Mouse (Mus musculus) hindbrain, embryonic 11.5 days (tissue): ENCODE data around the gene Polr2j. TPM values are rescaled to one million over a fixed set of nuclear protein-coding genes. Genes with fewer than 3 reads are reported as not detected.
"Not testable (repeated sequence)": the region's sequence is repeated elsewhere in the genome, so short reads cannot be mapped to it uniquely, and the experiment has no call there.

Source experiments
- ATAC-seq: fragments of 200-750 bp; cut with Nextera tagmentation; 2 replicates; pipeline ENCODE4 v1.8.0; 2017; ENCODE audit warnings: mild to moderate bottlenecking, moderate TSS enrichment, moderate library complexity; ENCODE audit not compliant: low FRiP score
- DNase-seq: peaks from one replicate; pipeline ENCODE4 v3.0.0-alpha.2; 2015; ENCODE audit warnings: low spot score
- H3K27ac ChIP-seq: fragments of 300-500 bp; sonication (generic); 2 replicates; pipeline ENCODE4 v1.5.1; 2014; ENCODE audit warnings: mild to moderate bottlenecking, low read depth, low read length
- H3K27me3 ChIP-seq: fragments of 300-500 bp; sonication (generic); 2 replicates; pipeline ENCODE4 v1.6.1; 2014; ENCODE audit warnings: mild to moderate bottlenecking, low read length, moderate library complexity, mixed read lengths; ENCODE audit not compliant: control insufficient read depth, insufficient read depth
- H3K36me3 ChIP-seq: fragments of 300-500 bp; sonication (generic); 2 replicates; pipeline ENCODE4 v1.6.1; 2014; ENCODE audit warnings: mild to moderate bottlenecking, low read length, moderate library complexity, mixed read lengths; ENCODE audit not compliant: control insufficient read depth, insufficient read depth
- H3K4me1 ChIP-seq: fragments of 300-500 bp; sonication (generic); replicated peaks from 2 replicates; pipeline ENCODE4 v1.6.1; 2014; ENCODE audit warnings: low read length, mixed read lengths; ENCODE audit not compliant: control insufficient read depth, insufficient read depth
- H3K4me2 ChIP-seq: fragments of 300-500 bp; sonication (generic); replicated peaks from 2 replicates; pipeline ENCODE4 v1.6.1; 2014; ENCODE audit warnings: mild to moderate bottlenecking, low read depth, low read length
- H3K4me3 ChIP-seq: fragments of 300-500 bp; sonication (generic); 2 replicates; pipeline ENCODE4 v1.5.1; 2014; ENCODE audit warnings: low read depth, low read length
- H3K9ac ChIP-seq: fragments of 300-500 bp; sonication (generic); 2 replicates; pipeline ENCODE4 v1.6.1; 2014; ENCODE audit warnings: low read depth, low read length
- H3K9me3 ChIP-seq: fragments of 300-500 bp; sonication (generic); 2 replicates; pipeline ENCODE4 v1.6.1; 2016; ENCODE audit warnings: low read length; ENCODE audit not compliant: control insufficient read depth
- whole genome bisulfite sequencing: fragments of 180-500 bp; shearing (Covaris S2); extraction: QIAGEN DNeasy Blood & Tissue Kit; methylation state at CpG from one replicate; pipeline ENCODE4 v1.1.7; 2014; 5-methylcytosine and 5-hydroxymethylcytosine counted together
- polyA plus RNA-seq: library from polyadenylated mRNA; unstranded; fragments of >200 nt; fragmentation: Nextera tagmentation; extraction: Ambion mirVana; gene quantifications from 2 replicates; pipeline ENCODE4 v1.2.1, GENCODE M21; 2014

Polr2j gene
- polyA plus RNA-seq, 1 experiment from 2014 or later, result 238 TPM

DNA sequence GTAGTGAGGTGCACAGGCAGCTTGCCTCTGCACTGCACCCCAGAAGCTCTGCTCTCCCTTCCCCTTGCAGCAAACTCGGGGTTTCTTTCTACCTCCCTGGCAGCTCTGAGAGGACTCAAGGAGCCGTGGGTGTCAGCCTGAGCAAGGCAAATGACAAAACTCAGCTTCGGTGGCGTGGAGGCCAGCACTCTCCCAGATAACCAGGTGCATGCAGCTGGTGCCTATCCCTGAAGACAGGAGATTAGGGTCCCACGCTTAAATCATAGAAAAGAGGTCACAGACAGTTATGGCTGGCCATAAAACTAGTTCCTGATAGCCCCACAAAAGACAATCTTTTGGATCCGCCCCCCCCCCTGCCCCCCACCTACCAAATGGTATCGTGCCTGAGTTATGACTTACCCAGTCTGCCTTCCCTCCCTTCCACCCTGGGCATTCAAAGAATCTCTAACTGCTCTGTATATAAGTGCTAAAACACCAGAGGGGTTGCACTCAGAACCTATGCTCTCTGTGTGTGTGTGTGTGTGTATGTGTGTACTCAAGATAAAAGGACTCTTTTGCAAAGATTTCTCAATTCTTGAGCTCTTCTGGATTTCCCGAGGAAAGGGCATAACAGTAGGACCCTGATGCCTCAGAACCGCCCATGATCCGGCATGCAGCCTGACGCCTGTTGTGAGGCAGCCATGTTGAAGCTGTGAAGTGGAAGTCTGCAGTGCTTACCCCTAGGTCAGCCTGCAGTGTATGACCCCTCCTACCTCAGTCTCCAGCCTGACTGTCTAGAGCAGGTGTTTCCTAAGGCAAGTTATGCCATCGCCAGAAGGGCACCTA, 28.4 kb downstream of the Polr2j start:
- ATAC-seq (no peak), DNase-seq (no peak)
- Histone ChIP-seq H3K9me3 (no peaks in the 10 kb centered on the region), H3K4me2 (no peak overlapping the region), H3K27ac (no peak overlapping the region), H3K4me3 (no peak overlapping the region), H3K9ac (no peak overlapping the region), H3K36me3 (peaks cover 4% of the 10 kb centered on the region; the same call in 1 of the 2 replicates), H3K4me1 (no peaks in the 10 kb centered on the region), H3K27me3 (no peaks in the 10 kb centered on the region)
- WGBS, result 82% methylated on average over 12 of the region's 12 CpGs

DNA sequence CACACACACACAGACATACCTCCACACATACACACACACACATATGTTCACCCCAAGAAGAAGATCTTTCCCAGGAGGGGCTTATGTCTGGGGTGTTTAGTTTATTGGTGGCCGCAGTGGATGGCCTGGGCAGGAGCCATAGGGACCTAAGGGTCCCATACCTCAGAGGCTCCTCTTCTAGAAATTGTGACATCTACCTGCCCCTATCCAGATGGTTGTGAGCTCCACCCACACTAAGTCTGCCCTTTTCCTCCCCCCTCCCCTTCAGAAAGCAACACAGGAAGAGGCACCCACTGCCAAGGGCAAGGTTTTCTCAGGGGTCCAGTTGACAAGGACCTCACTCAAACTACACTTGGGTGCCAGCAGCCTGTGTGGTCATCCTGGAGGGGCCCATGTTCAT, 30.5 kb downstream of the Polr2j start:
- Histone ChIP-seq H3K27ac (no peak overlapping the region), H3K4me1 (no peaks in the 10 kb centered on the region), H3K9ac (no peak overlapping the region), H3K4me2 (no peak overlapping the region), H3K9me3 (no peaks in the 10 kb centered on the region), H3K4me3 (no peak overlapping the region), H3K36me3 (no peaks in the 10 kb centered on the region), H3K27me3 (no peaks in the 10 kb centered on the region)
- ATAC-seq, result no peak
- no peak for DNase-seq
- 94% methylated on average over 1 of the region's 1 CpGs for whole genome bisulfite sequencing

DNA sequence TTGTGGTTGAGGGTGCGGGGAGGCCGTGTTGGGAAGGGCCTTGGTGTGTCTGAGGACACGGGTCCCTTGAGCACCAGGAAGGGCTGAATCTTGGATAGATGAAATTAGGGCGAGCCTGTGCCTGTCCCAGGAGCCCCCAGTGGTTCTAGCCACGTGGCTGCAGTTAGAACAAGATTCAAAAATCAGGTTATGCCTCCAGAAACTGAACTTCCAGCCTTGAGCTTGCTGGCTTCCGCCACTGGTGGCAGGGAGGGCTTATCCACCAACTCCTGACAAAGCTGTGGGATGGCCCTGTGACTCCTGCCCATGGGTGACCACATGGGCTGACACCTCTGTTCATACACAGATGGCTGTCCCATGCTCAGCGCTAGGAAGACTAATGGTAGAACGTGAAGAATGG, 31.3 kb downstream of the Polr2j start:
- no peaks in the 10 kb centered on the region for H3K4me1 ChIP-seq
- H3K9ac ChIP-seq, result no peak overlapping the region
- H3K4me2 ChIP-seq, result no peak overlapping the region
- no peaks in the 10 kb centered on the region for H3K9me3 ChIP-seq
- no peak for DNase-seq
- H3K4me3 ChIP-seq, result no peak overlapping the region
- no peak for ATAC-seq
- H3K27me3 ChIP-seq, result no peaks in the 10 kb centered on the region
- H3K36me3 ChIP-seq, result no peaks in the 10 kb centered on the region
- WGBS, result 79% methylated on average over 8 of the region's 8 CpGs
- no peak overlapping the region for H3K27ac ChIP-seq

DNA sequence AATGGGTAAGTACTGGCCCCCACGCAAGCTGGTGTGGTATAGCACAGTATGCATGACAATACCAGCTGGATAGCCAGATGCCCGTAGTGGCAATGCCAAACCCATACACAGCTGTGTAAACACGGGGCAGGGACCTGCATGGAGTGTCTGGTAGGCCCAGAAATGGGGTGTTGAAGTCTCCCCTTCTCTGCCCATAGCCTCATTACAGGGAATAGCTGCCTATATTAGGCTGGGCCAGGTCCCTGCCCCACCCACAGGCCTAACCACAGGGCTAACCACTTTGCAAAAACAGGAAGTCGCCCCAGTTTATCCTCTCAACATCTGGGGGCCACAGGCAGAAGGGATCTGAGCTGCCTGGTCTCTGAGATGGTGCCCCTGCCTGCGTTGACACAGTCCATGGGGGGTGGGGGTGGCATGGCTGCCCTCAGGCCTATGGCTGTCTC, 32.7 kb downstream of the Polr2j start:
- 68% methylated on average over 5 of the region's 5 CpGs for WGBS
- H3K9me3 ChIP-seq, H3K4me2 ChIP-seq, H3K27ac ChIP-seq, H3K27me3 ChIP-seq, ATAC-seq, H3K9ac ChIP-seq, H3K36me3 ChIP-seq, H3K4me3 ChIP-seq, DNase-seq, H3K4me1 ChIP-seq: not testable (repeated sequence)

DNA sequence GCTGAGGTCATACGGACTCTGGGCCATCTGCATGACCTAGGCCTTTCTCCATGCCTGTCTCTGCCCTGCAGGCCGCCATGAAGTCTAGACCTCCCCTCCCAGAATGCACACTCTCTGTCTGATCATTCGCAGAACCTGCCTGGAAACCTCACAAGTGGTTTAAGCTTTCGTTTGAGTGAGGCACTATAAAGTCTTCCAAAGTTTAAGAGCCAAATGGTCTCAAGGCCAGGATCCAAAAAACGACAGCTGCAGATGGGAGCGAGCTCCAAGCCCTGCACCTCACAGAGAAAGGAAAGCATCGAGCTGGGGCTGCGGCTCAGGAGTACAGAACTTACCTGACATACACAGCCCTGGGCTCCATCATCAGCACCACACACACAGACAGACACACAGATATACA, 35.9 kb downstream of the Polr2j start:
- WGBS, result 86% methylated on average over 8 of the region's 8 CpGs
- H3K36me3 ChIP-seq, result no peaks in the 10 kb centered on the region

DNA sequence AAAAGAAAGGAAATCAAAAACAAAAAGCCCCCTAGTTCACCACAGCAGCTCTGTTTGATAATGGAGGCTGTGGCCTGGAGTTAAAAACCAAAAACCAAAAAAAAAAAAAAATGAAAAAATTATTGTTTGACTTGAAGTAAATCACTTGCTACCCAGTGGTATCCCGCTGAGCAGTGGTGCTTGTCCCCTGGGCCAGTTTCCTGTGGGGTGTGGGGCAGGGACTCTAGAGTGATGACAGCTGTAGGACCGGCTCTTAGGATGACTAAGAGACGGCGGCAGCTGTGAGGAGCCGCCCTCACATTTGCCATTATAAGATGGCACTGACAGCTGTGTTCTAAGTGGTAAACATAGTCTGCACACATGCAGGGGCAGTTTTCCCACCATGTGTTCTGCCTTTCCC, 39.0 kb downstream of the Polr2j start:
- no peak overlapping the region for H3K4me3 ChIP-seq
- no peak for DNase-seq
- H3K9ac ChIP-seq, result no peak overlapping the region
- no peaks in the 10 kb centered on the region for H3K36me3 ChIP-seq
- H3K27me3 ChIP-seq, result no peaks in the 10 kb centered on the region
- H3K27ac ChIP-seq, result no peak overlapping the region
- no peak for ATAC-seq
- H3K4me1 ChIP-seq, result no peaks in the 10 kb centered on the region
- H3K9me3 ChIP-seq, result no peaks in the 10 kb centered on the region
- 83% methylated on average over 5 of the region's 5 CpGs for WGBS
- H3K4me2 ChIP-seq, result no peak overlapping the region

More for the DNA sequence above, 35.9 kb downstream of the Polr2j start:
- H3K27me3 ChIP-seq, result no peaks in the 10 kb centered on the region
- no peak overlapping the region for H3K4me3 ChIP-seq
- no peak overlapping the region for H3K27ac ChIP-seq
- ATAC-seq (no peak), DNase-seq (no peak)
- no peaks in the 10 kb centered on the region for H3K9me3 ChIP-seq
- H3K4me1 ChIP-seq, result no peaks in the 10 kb centered on the region
- no peak overlapping the region for H3K9ac ChIP-seq
- no peak overlapping the region for H3K4me2 ChIP-seq

DNA sequence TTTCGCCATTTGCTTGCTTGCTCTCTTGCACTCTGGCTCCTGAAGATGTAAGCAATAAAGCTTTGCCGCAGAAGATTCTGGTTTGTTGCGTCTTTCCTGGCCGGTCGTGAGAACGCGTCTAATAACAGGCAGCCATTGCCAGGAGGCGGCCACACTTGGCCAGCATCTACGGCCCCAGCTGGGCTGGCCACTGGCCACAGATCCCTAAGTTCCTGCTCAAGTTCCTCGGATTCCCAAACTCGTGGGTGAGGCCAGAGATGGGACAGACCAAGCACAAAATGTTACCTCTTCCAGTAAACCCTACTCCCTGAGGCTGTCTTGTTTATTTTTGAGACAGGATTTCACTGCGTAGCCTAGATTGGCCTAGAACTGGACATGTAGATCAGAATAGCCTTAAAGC, 43.7 kb downstream of the Polr2j start:
- H3K36me3 ChIP-seq, DNase-seq, H3K27ac ChIP-seq, H3K4me3 ChIP-seq, H3K9ac ChIP-seq, H3K4me1 ChIP-seq, H3K9me3 ChIP-seq, ATAC-seq, H3K4me2 ChIP-seq, H3K27me3 ChIP-seq: not testable (repeated sequence)
- WGBS, result 91% methylated on average over 11 of the region's 12 CpGs

DNA sequence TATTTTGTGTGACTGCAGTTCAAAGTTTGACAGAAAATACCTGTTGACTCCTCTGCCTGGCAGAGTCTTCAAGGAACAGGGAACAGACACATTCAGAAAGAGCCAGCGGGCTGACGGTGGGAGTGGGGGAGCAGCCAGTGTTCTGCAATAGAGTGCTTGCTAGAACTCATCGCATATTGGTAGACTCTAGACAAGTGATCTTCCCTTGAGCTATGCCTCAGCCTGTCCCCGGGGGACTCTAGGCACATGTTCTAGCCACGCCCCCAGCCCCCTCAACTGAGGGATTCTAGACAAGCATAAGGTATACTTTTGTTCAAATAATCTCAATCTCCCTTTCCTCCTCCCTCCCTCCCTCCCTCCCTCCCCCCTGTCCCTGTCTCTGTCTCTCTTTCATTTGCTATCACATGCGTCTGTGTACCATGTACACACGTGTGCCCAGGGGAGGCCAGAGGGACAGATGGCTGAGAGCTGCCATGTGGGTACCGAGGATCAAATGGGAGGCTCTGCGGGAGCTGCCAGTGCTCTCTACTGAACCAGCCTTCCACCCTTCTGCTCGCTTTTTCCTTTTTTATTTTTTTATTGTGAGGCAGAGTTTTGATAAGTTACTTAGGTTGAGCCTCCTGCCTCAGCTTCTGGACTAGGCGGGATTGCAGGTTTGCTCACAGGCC, 47.5 kb downstream of the Polr2j start:
- Histone ChIP-seq H3K4me1 (0 out of 2 replicates have a peak, but pooled peaks cover 2% of the 10 kb centered on the region), H3K36me3 (no peaks in the 10 kb centered on the region), H3K9ac (no peak overlapping the region), H3K27me3 (no peaks in the 10 kb centered on the region), H3K4me3 (no peak overlapping the region), H3K27ac (no peak overlapping the region), H3K9me3 (no peaks in the 10 kb centered on the region), H3K4me2 (no peak overlapping the region)
- DNase-seq, result peak; percentile 9
- 82% methylated on average over 11 of the region's 11 CpGs for WGBS
- no peak for ATAC-seq

DNA sequence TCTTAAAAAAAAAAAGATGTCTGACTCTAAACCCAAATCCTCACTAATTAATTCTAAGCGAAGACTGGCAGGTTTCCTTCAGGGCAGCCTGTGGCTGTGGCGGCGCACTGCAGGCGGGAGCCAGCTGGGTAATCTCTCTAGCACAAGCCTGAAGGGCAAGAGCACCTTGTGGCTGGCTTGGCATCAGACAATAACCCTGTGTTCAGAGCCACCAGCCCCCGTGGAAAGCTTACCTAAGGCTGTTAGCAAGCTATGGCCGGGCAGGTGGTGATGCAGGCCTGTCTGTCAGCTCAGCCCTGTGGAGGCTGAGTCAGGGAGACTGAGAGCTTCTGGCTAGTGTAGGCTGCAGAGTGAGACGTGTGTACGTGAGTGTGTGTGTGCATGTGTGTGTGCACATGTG, 48.8 kb downstream of the Polr2j start:
- ATAC-seq (no peak), DNase-seq (no peak)
- 83% methylated on average over 8 of the region's 8 CpGs for WGBS
- no peaks in the 10 kb centered on the region for H3K36me3 ChIP-seq
- no peak overlapping the region for H3K27ac ChIP-seq
- H3K9me3 ChIP-seq, result no peaks in the 10 kb centered on the region
- H3K9ac ChIP-seq, result no peak overlapping the region
- no peak overlapping the region for H3K4me2 ChIP-seq
- H3K27me3 ChIP-seq, result no peaks in the 10 kb centered on the region
- H3K4me3 ChIP-seq, result no peak overlapping the region
- 0 out of 2 replicates have a peak, but pooled peaks cover 4% of the 10 kb centered on the region for H3K4me1 ChIP-seq
